Mouse (Mus musculus) olfactory bulb, adult 2 months (tissue): ENCODE measurements around the gene Slc25a19. TPM values are rescaled to one million over a fixed set of nuclear protein-coding genes. Genes with fewer than 3 reads are reported as not detected.
A peak's percentile ranks its signal among the peaks of the same experiment; 100 is the strongest.
"Not testable (repeated sequence)": the region's sequence is repeated elsewhere in the genome, so short reads cannot be mapped to it uniquely, and the experiment has no call there.

Source experiments
- H3K27ac ChIP-seq: fragments of 200-500 bp; 2 replicates; pipeline ENCODE4 v1.5.1; 2012; ENCODE audit warnings: low read depth, low read length; ENCODE audit not compliant: insufficient read depth
- H3K4me1 ChIP-seq: fragments of 200-500 bp; 2 replicates; pipeline ENCODE4 v1.6.1; 2012; ENCODE audit warnings: low read length; ENCODE audit not compliant: control insufficient read depth, insufficient read depth
- H3K4me3 ChIP-seq: fragments of 200-500 bp; 2 replicates; pipeline ENCODE4 v1.5.1; 2012; ENCODE audit warnings: mild to moderate bottlenecking, low read depth, low read length, moderate library complexity; ENCODE audit not compliant: insufficient read depth
- CTCF ChIP-seq: fragments of 200-500 bp; IDR thresholded peaks from 2 replicates; pipeline ENCODE4 v1.5.1; 2012; ENCODE audit warnings: low read depth, mild to moderate bottlenecking, low read length, moderate library complexity; ENCODE audit not compliant: insufficient read depth
- POLR2A ChIP-seq: fragments of 200-500 bp; IDR thresholded peaks from 2 replicates; pipeline ENCODE4 v1.6.1; 2012; ENCODE audit warnings: mild to moderate bottlenecking, low read depth, low read length, moderate library complexity; ENCODE audit not compliant: insufficient read depth
- WGBS: fragments of 180-500 bp; shearing (Covaris S2); methylation state at CpG from one replicate; pipeline ENCODE4 v1.1.7; 2018; 5-methylcytosine and 5-hydroxymethylcytosine counted together
- polyA plus RNA-seq: library from polyadenylated mRNA; stranded (reverse); fragments of >200 nt; gene quantifications from 2 replicates; pipeline ENCODE4 v1.2.4, GENCODE M21; 2012; ENCODE audit warnings: low replicate concordance; ENCODE audit not compliant: missing spikeins, insufficient read depth, insufficient read length

The Slc25a19 gene
- polyA plus RNA-seq, 1 experiment, result not detected

- 0 out of 2 replicates have a peak overlapping the region, but pooled peaks have one; percentile 3 for H3K27ac ChIP-seq
- 25% methylated on average over 4 of the region's 4 CpGs for WGBS
- no peak overlapping the region for H3K4me3 ChIP-seq
- peaks cover 43% of the 10 kb centered on the region for H3K4me1 ChIP-seq
- TF ChIP-seq CTCF (no peak), POLR2A (no peak)
These were observed 35.7 kb upstream of the Slc25a19 start for GRCm38 (mm10) chr11:115663676-115664335.

- 60% methylated on average over 4 of the region's 4 CpGs for WGBS
- peaks cover 43% of the 10 kb centered on the region for H3K4me1 ChIP-seq
- peak overlapping the region; percentile 74 for H3K27ac ChIP-seq
- H3K4me3 ChIP-seq, result no peak overlapping the region
- TF ChIP-seq CTCF, result no peak
- TF ChIP-seq POLR2A, result no peak
These were observed 32.3 kb upstream of the Slc25a19 start for GRCm38 (mm10) chr11:115660376-115660775.

DNA sequence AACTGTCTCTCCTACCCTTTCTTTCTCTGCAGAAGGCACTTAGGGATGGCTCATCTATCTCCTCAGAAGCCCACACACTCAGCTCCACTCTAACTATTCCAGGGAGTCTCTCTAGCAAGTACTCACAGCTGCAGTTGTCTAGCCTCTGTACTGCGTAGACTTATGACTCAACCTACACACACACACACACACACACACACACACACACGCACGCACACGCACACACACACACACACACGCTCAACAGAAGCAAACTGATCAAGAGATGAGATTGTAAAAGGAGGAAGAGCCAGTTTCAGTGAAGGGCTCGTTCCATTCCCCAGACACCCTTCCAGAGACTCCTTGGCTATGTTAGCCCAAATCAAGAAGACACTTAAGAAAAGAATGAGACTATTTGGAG is 30.4 kb upstream of the Slc25a19 start:
- Histone ChIP-seq H3K27ac (peak overlapping the region; percentile 54), H3K4me3 (no peak overlapping the region), H3K4me1 (peaks cover 37% of the 10 kb centered on the region)
- 57% methylated on average over 6 of the region's 6 CpGs for WGBS
- TF ChIP-seq POLR2A, result no peak

DNA sequence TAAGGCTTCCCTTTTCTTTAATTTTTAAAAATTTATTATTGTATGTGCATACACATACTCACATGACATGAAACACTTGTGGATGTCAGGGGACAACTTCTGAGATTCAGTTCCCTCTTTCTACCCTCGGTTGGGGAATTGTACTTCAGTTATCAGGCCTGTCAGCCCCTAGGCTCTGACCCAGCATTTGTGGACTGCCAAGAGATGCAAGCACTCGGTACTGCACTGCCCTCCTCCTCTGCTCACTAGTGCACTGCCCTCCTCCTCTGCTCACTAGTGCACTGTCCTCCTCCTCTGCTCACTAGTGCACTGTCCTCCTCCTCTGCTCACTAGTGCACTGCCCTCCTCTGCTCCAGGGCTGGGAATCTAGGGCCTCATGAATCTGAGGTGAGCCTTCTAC is 26.0 kb upstream of the Slc25a19 start:
- no peak for TF ChIP-seq CTCF
- TF ChIP-seq POLR2A, result no peak
- WGBS, result 44% methylated on average over 2 of the region's 2 CpGs
- 0 out of 2 replicates have a peak overlapping the region, but pooled peaks have one; percentile 61 for H3K27ac ChIP-seq

GRCm38 (mm10) chr11:115653194-115653593 is 25.1 kb upstream of the Slc25a19 start:
- Histone ChIP-seq H3K27ac (peak overlapping the region; percentile 17), H3K4me3 (no peak overlapping the region), H3K4me1 (peaks cover 37% of the 10 kb centered on the region)
- TF ChIP-seq CTCF, result no peak
- TF ChIP-seq POLR2A, result no peak
- WGBS, result 38% methylated on average over 3 of the region's 3 CpGs

More for the DNA sequence above, 26.0 kb upstream of the Slc25a19 start:
- peaks cover 37% of the 10 kb centered on the region for H3K4me1 ChIP-seq
- no peak overlapping the region for H3K4me3 ChIP-seq

GRCm38 (mm10) chr11:115651680-115652079 is 23.6 kb upstream of the Slc25a19 start:
- Histone ChIP-seq H3K4me3 (no peak overlapping the region), H3K4me1 (peaks cover 33% of the 10 kb centered on the region), H3K27ac (no peak overlapping the region; the same call in 1 of the 2 replicates)
- 62% methylated on average over 3 of the region's 3 CpGs for WGBS
- TF ChIP-seq POLR2A, result no peak
- TF ChIP-seq CTCF, result no peak

- WGBS, result 49% methylated on average over 10 of the region's 10 CpGs
- Histone ChIP-seq H3K4me3 (no peak overlapping the region), H3K4me1 (peaks cover 23% of the 10 kb centered on the region), H3K27ac (peak overlapping the region; percentile 16; the same call in 1 of the 2 replicates)
- no peak for TF ChIP-seq POLR2A
- TF ChIP-seq CTCF, result no peak
These were observed 21.6 kb upstream of the Slc25a19 start for GRCm38 (mm10) chr11:115649706-115650105.

DNA sequence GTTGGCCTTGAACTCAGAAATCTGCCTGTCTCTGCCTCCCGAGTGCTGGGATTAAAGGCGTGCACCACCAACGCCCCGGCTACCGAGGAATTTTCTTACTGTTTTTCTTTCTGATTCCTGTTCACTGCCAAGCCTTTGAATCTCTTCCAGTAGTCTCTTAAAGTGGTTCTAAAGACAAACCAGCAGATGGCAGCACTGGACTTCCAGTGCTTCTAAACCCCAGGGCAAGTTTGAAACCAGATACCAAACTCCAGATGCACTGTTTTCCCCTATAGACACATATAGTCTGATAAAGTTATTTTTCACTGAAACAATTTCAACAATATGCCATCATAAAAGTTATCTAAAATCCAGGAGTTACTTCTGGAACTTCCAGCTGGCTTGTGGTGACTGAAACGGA is 19.4 kb upstream of the Slc25a19 start:
- WGBS, result 19% methylated on average over 6 of the region's 6 CpGs
- TF ChIP-seq CTCF (no peak), POLR2A (no peak)
- no peak overlapping the region for H3K27ac ChIP-seq
- H3K4me3 ChIP-seq, result no peak overlapping the region
- H3K4me1 ChIP-seq, result peaks cover 21% of the 10 kb centered on the region

- H3K27ac ChIP-seq, result no peak overlapping the region
- TF ChIP-seq CTCF, result no peak
- no peak for TF ChIP-seq POLR2A
These were observed 18.3 kb upstream of the Slc25a19 start for GRCm38 (mm10) chr11:115646439-115646838.

DNA sequence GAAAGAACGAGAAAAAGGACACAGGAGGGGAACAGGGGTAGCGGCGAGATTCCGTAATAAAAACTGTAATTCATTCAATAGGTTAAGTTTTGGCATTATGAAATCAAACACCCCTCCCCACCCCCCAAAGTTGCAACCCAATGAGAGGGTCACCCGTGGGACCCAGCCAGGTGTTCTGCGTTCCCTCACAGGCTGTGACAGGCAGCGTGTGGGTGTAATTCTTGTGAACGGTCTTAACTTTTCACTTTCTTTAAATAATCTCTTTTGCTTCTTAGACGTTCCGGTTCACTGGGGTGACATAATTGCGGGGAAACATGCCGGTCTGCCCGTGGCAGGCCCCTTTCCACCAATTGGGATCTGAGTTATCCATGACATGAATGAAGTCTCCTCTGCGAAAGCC is 17.4 kb upstream of the Slc25a19 start:
- H3K4me1 ChIP-seq, result peaks cover 30% of the 10 kb centered on the region
- not testable (repeated sequence) for H3K27ac ChIP-seq, H3K4me3 ChIP-seq
- 62% methylated on average over 14 of the region's 14 CpGs for WGBS

More at GRCm38 (mm10) chr11:115646439-115646838, 18.3 kb upstream of the Slc25a19 start:
- WGBS, result 89% methylated on average over 9 of the region's 9 CpGs
- peaks cover 22% of the 10 kb centered on the region for H3K4me1 ChIP-seq
- no peak overlapping the region for H3K4me3 ChIP-seq
